Mouse (Mus musculus): ENCODE results near the gene St6galnac4. TPM values are rescaled to one million over a fixed set of nuclear protein-coding genes. Genes with fewer than 3 reads are reported as not detected.

The St6galnac4 gene
- polyA plus RNA-seq, 1 experiment from 2014 or later, result 13.6 TPM

GRCm38 (mm10) chr2:32647366-32647765 lies 60.5 kb downstream of the St6galnac4 start:
- H3K4me3 ChIP-seq (ENCODE audit: low read depth, low read length), result no peak overlapping the region

More at GRCm38 (mm10) chr2:32647366-32647765, 60.5 kb downstream of the St6galnac4 start:
- 92% methylated on average over 7 of the region's 7 CpGs for WGBS
- H3K4me1 ChIP-seq (ENCODE audit: control insufficient read depth, insufficient read depth, low read length), result no peaks in the 10 kb centered on the region
- H3K9me3 ChIP-seq (ENCODE audit: control insufficient read depth, low read length), result no peaks in the 10 kb centered on the region
- ATAC-seq (ENCODE audit: low FRiP score) (no peak), DNase-seq (ENCODE audit: low spot score, missing footprints) (no peak)
- no peak overlapping the region for H3K4me2 ChIP-seq
- H3K36me3 ChIP-seq (ENCODE audit: control insufficient read depth, insufficient read depth, low read length), result no peaks in the 10 kb centered on the region
- H3K27me3 ChIP-seq (ENCODE audit: control insufficient read depth, insufficient read depth, low read length), result no peaks in the 10 kb centered on the region
- no peak overlapping the region for H3K9ac ChIP-seq (ENCODE audit: low read length)
- H3K27ac ChIP-seq (ENCODE audit: low read depth, low read length), result no peak overlapping the region

Other genes starting within 250 kb of the St6galnac4 start
- 43.1 and 46.9 TPM in 2 replicates for gene Ciz1, start 234.8 kb upstream of the St6galnac4 start, polyA plus RNA-seq (2014; fragmentation: Nextera tagmentation; extraction: Ambion mirVana)
- 12.9 and 13.8 TPM in 2 replicates for gene Dnm1, start 233.8 kb upstream of the St6galnac4 start, polyA plus RNA-seq (2014; fragmentation: Nextera tagmentation; extraction: Ambion mirVana)
- gene 1110008P14Rik, start 205.2 kb upstream of the St6galnac4 start, polyA plus RNA-seq (2014; fragmentation: Nextera tagmentation; extraction: Ambion mirVana), result 46.4 and 49.4 TPM in 2 replicates
- 0.30 TPM in 1 of 2 replicates, not detected in the other for gene Lcn2, start 198.8 kb upstream of the St6galnac4 start, polyA plus RNA-seq (2014; fragmentation: Nextera tagmentation; extraction: Ambion mirVana)
- gene Ptges2, start 191.2 kb upstream of the St6galnac4 start, polyA plus RNA-seq (2014; fragmentation: Nextera tagmentation; extraction: Ambion mirVana), result 24.7 and 25.4 TPM in 2 replicates
- 6.3 and 6.4 TPM in 2 replicates for gene Naif1, start 136.6 kb upstream of the St6galnac4 start, polyA plus RNA-seq (2014; fragmentation: Nextera tagmentation; extraction: Ambion mirVana)
- gene Slc25a25, start 135.7 kb upstream of the St6galnac4 start, polyA plus RNA-seq (2014; fragmentation: Nextera tagmentation; extraction: Ambion mirVana), result 20.0 and 20.4 TPM in 2 replicates
- gene Fam102a, start 51.8 kb upstream of the St6galnac4 start, polyA plus RNA-seq (2014; fragmentation: Nextera tagmentation; extraction: Ambion mirVana), result 6.3 and 6.8 TPM in 2 replicates
- gene Dpm2, start 16.2 kb upstream of the St6galnac4 start, polyA plus RNA-seq (2014; fragmentation: Nextera tagmentation; extraction: Ambion mirVana), result 103 and 110 TPM in 2 replicates
- 2.0 and 2.1 TPM in 2 replicates for gene Pip5kl1, start 12.3 kb upstream of the St6galnac4 start, polyA plus RNA-seq (2014; fragmentation: Nextera tagmentation; extraction: Ambion mirVana)
- gene 9430097D07Rik, start 11.4 kb upstream of the St6galnac4 start, polyA plus RNA-seq (2014; fragmentation: Nextera tagmentation; extraction: Ambion mirVana), result 0.25 and 0.49 TPM in 2 replicates
- 3.4 and 4.5 TPM in 2 replicates for gene St6galnac6, start 12.6 kb downstream of the St6galnac4 start, polyA plus RNA-seq (2014; fragmentation: Nextera tagmentation; extraction: Ambion mirVana)
- gene Ak1, start 34.7 kb downstream of the St6galnac4 start, polyA plus RNA-seq (2014; fragmentation: Nextera tagmentation; extraction: Ambion mirVana), result 18.3 and 22.0 TPM in 2 replicates
- gene Eng, start 59.5 kb downstream of the St6galnac4 start, polyA plus RNA-seq (2014; fragmentation: Nextera tagmentation; extraction: Ambion mirVana), result 20.5 and 22.7 TPM in 2 replicates
- gene Fpgs, start 117.0 kb downstream of the St6galnac4 start, polyA plus RNA-seq (2014; fragmentation: Nextera tagmentation; extraction: Ambion mirVana), result 10.3 and 13.9 TPM in 2 replicates
- gene Cdk9, start 126.0 kb downstream of the St6galnac4 start, polyA plus RNA-seq (2014; fragmentation: Nextera tagmentation; extraction: Ambion mirVana), result 72.8 and 82.6 TPM in 2 replicates
- 23.4 and 25.5 TPM in 2 replicates for gene Sh2d3c, start 134.0 kb downstream of the St6galnac4 start, polyA plus RNA-seq (2014; fragmentation: Nextera tagmentation; extraction: Ambion mirVana)
- 2.0 and 3.0 TPM in 2 replicates for gene 6330409D20Rik, start 153.9 kb downstream of the St6galnac4 start, polyA plus RNA-seq (2014; fragmentation: Nextera tagmentation; extraction: Ambion mirVana)
- gene Tor2a, start 170.1 kb downstream of the St6galnac4 start, polyA plus RNA-seq (2014; fragmentation: Nextera tagmentation; extraction: Ambion mirVana), result 47.7 and 51.4 TPM in 2 replicates
- gene Ttc16, start 188.5 kb downstream of the St6galnac4 start, polyA plus RNA-seq (2014; fragmentation: Nextera tagmentation; extraction: Ambion mirVana), result 0.26 and 0.30 TPM in 2 replicates
- gene Ptrh1, start 188.7 kb downstream of the St6galnac4 start, polyA plus RNA-seq (2014; fragmentation: Nextera tagmentation; extraction: Ambion mirVana), result 3.2 and 3.9 TPM in 2 replicates
- 0.08 and 0.28 TPM in 2 replicates for gene Cfap157, start 197.3 kb downstream of the St6galnac4 start, polyA plus RNA-seq (2014; fragmentation: Nextera tagmentation; extraction: Ambion mirVana)